ENCODE assay signal across 9 mouse cellular contexts in genomic region chr5:122901179-122901578, GRCm38 (mm10). TPM values are rescaled to one million over a fixed set of nuclear protein-coding genes. Genes with fewer than 3 reads are reported as not detected.
DNase-seq lines count a peak whose midpoint lies in the region; ATAC-seq and TF ChIP-seq lines count a peak whose summit lies in the region.
"Had no signal": no experiment of that assay in that cellular context is flagged by ENCODE, and none has a peak within 500 bp of the region (broad histone marks: within the 10 kb centered on the region; RNA-seq: fewer than 3 reads in every experiment).

No protein-coding gene starts in this region.

- DNase-seq in lung, postnatal 0 days (ENCODE audit: low spot score) = no peak
- DNase-seq in lung, postnatal 14 days = no peak
- DNase-seq in forebrain, embryonic 14.5 days (ENCODE audit: low spot score) = no peak
- DNase-seq in left cerebral cortex, postnatal 14 days (ENCODE audit: low spot score in 2 of 2) = no peak
- DNase-seq in left cerebral cortex, postnatal 10 days (ENCODE audit: extremely low spot score in 1 of 2, low spot score in 2 of 2) = no peak
- DNase-seq: cerebellum, postnatal 36 days; layer of hippocampus, adult 9-11 months had no signal

- H3K4me2 ChIP-seq in lung, postnatal 0 days (replicated peaks; ENCODE audit: low read depth, low read length) = peak overlapping the region; percentile 98; the same call in 1 of the 2 replicates
- peak overlapping the region; percentile 77 for H3K4me2 ChIP-seq in forebrain, embryonic 14.5 days (ENCODE audit: low read length)
- peak overlapping the region; percentile 70 for H3K4me2 ChIP-seq in limb, embryonic 12.5 days
- peak overlapping the region; percentile 83 for H3K4me2 ChIP-seq in neural tube, embryonic 15.5 days

- H3K9ac ChIP-seq in lung, postnatal 0 days (replicated peaks; ENCODE audit: low read depth) = no peak overlapping the region; the same call in 1 of the 2 replicates
- peak overlapping the region; percentile 89 for H3K9ac ChIP-seq in forebrain, embryonic 14.5 days (ENCODE audit: low read length)
- H3K9ac ChIP-seq in limb, embryonic 12.5 days (replicated peaks) = peak overlapping the region; percentile 97
- peak overlapping the region; percentile 84 for H3K9ac ChIP-seq in neural tube, embryonic 15.5 days (replicated peaks)

- ATAC-seq in lung, postnatal 0 days = no peak
- ATAC-seq in forebrain, embryonic 14.5 days = no peak
- ATAC-seq in limb, embryonic 12.5 days (ENCODE audit: insufficient number of reproducible peaks, insufficient read depth, low FRiP score, low TSS enrichment, low read depth) = no peak
- no peak for ATAC-seq in neural tube, embryonic 15.5 days (ENCODE audit: low FRiP score)

- H3K4me3 ChIP-seq in lung, postnatal 0 days (ENCODE audit: low read depth, low read length) = peak overlapping the region; percentile 76; the same call in 1 of the 2 replicates
- H3K4me3 ChIP-seq in forebrain, embryonic 14.5 days (ENCODE audit: low read depth, low read length) = no peak overlapping the region
- peak overlapping the region; percentile 89; the same call in 1 of the 2 replicates for H3K4me3 ChIP-seq in limb, embryonic 12.5 days (replicated peaks)
- peak overlapping the region; percentile 87 for H3K4me3 ChIP-seq in neural tube, embryonic 15.5 days (replicated peaks)

- no peaks in the 10 kb centered on the region for H3K27me3 ChIP-seq in lung, postnatal 0 days (replicated peaks; ENCODE audit: insufficient read depth, low read length)
- H3K27me3 ChIP-seq in forebrain, embryonic 14.5 days (replicated peaks; ENCODE audit: control insufficient read depth, insufficient read depth, low read length) = no peaks in the 10 kb centered on the region
- no peaks in the 10 kb centered on the region for H3K27me3 ChIP-seq in limb, embryonic 12.5 days
- no peaks in the 10 kb centered on the region for H3K27me3 ChIP-seq in neural tube, embryonic 15.5 days (replicated peaks)

- no peaks in the 10 kb centered on the region for H3K36me3 ChIP-seq in lung, postnatal 0 days (ENCODE audit: insufficient read depth, low read length)
- no peaks in the 10 kb centered on the region for H3K36me3 ChIP-seq in forebrain, embryonic 14.5 days (ENCODE audit: control insufficient read depth, insufficient read depth, low read length)
- H3K36me3 ChIP-seq in limb, embryonic 12.5 days = no peaks in the 10 kb centered on the region
- no peaks in the 10 kb centered on the region for H3K36me3 ChIP-seq in neural tube, embryonic 15.5 days

- TF ChIP-seq CTCF in lung, postnatal 0 days (IDR thresholded peaks at IDR 0.05) = no peak

- H3K27ac ChIP-seq in lung, postnatal 0 days (ENCODE audit: low read length) = no peak overlapping the region
- peak overlapping the region; percentile 95 for H3K27ac ChIP-seq in forebrain, embryonic 14.5 days (ENCODE audit: low read depth, low read length)
- peak overlapping the region; percentile 95 for H3K27ac ChIP-seq in limb, embryonic 12.5 days
- H3K27ac ChIP-seq in neural tube, embryonic 15.5 days (replicated peaks) = peak overlapping the region; percentile 95

- no peaks in the 10 kb centered on the region for H3K9me3 ChIP-seq in lung, postnatal 0 days (ENCODE audit: low read length)
- H3K9me3 ChIP-seq in forebrain, embryonic 14.5 days (replicated peaks; ENCODE audit: control insufficient read depth, low read length) = no peaks in the 10 kb centered on the region
- no peaks in the 10 kb centered on the region for H3K9me3 ChIP-seq in limb, embryonic 12.5 days
- H3K9me3 ChIP-seq in neural tube, embryonic 15.5 days (replicated peaks) = no peaks in the 10 kb centered on the region

- intact Hi-C loops in left cerebral cortex, postnatal 14 days (cut with DNase I) = loop anchor here (1.0 kb wide), 1 partner anchor 17 kb away; no protein-coding TSS in a partner anchor
- intact Hi-C loops in left cerebral cortex, postnatal 10 days (cut with DNase I) = no loop called here

- H3K4me1 ChIP-seq in lung, postnatal 0 days (ENCODE audit: insufficient read depth, low read depth, low read length) = 0 out of 2 replicates have a peak, but pooled peaks cover 5% of the 10 kb centered on the region
- peaks cover 21% of the 10 kb centered on the region for H3K4me1 ChIP-seq in forebrain, embryonic 14.5 days (ENCODE audit: control insufficient read depth, insufficient read depth, low read length)
- peaks cover 18% of the 10 kb centered on the region for H3K4me1 ChIP-seq in limb, embryonic 12.5 days (replicated peaks)
- peaks cover 35% of the 10 kb centered on the region for H3K4me1 ChIP-seq in neural tube, embryonic 15.5 days

- WGBS in lung, postnatal 0 days = 59% methylated on average over 11 of the region's 11 CpGs
- 57% methylated on average over 11 of the region's 11 CpGs for WGBS in forebrain, embryonic 14.5 days
- WGBS in limb, embryonic 12.5 days = 51% methylated on average over 11 of the region's 11 CpGs
- WGBS in neural tube, embryonic 15.5 days = 55% methylated on average over 11 of the region's 11 CpGs

- no peak for TF ChIP-seq EP300 in lung, postnatal 0 days (IDR thresholded peaks at IDR 0.05)

RNA-seq across cellular contexts. Expression of gene Rnf34, which starts 51.3 kb away (rescaled TPM):
- 24.3 and 24.7 TPM in 2 replicates for polyA plus RNA-seq in lung, postnatal 0 days (2015; fragmentation: Nextera tagmentation; extraction: Ambion mirVana)
- polyA plus RNA-seq in forebrain, embryonic 14.5 days (2014; fragmentation: Nextera tagmentation; extraction: Ambion mirVana) = 48.9 and 54.3 TPM in 2 replicates
- 44.7 and 45.1 TPM in 2 replicates for polyA plus RNA-seq in limb, embryonic 12.5 days (2016; fragmentation: Nextera tagmentation; extraction: Ambion mirVana)
- polyA plus RNA-seq in neural tube, embryonic 15.5 days (2015; fragmentation: Nextera tagmentation; extraction: Ambion mirVana) = 41.4 and 43.6 TPM in 2 replicates
- total RNA-seq in left cerebral cortex, postnatal 14 days (2021) = 10 to 100 TPM; 44.6 to 53.8 TPM
- total RNA-seq in left cerebral cortex, postnatal 10 days (2021) = 10 to 100 TPM; 40.0 to 46.5 TPM
